Mouse (Mus musculus): ENCODE results near the gene Slc35c2. TPM values are rescaled to one million over a fixed set of nuclear protein-coding genes. Genes with fewer than 3 reads are reported as not detected.

The Slc35c2 gene
- polyA plus RNA-seq, 1 experiment from 2014 or later: 73.4 TPM

- H3K9ac ChIP-seq (ENCODE audit: low read depth, low read length): no peak overlapping the region
- H3K36me3 ChIP-seq (ENCODE audit: control insufficient read depth, insufficient read depth, low read length): peaks cover 20% of the 10 kb centered on the region
- H3K4me3 ChIP-seq (ENCODE audit: low read length): no peak overlapping the region
- H3K4me1 ChIP-seq (ENCODE audit: control insufficient read depth, insufficient read depth, low read depth, low read length): peaks cover 5% of the 10 kb centered on the region; the same call in 1 of the 2 replicates
- 88% methylated on average over 6 of the region's 6 CpGs for WGBS
- no peak for ATAC-seq
- H3K4me2 ChIP-seq (ENCODE audit: low read length): no peak overlapping the region
- no peaks in the 10 kb centered on the region for H3K27me3 ChIP-seq (replicated peaks; ENCODE audit: control insufficient read depth, insufficient read depth, low read length)
- H3K27ac ChIP-seq (ENCODE audit: low read depth, low read length): no peak overlapping the region
- H3K9me3 ChIP-seq (ENCODE audit: control insufficient read depth, low read length): no peaks in the 10 kb centered on the region
Measured at GRCm38 (mm10) chr2:165303354-165304012, 15.8 kb upstream of the Slc35c2 start.

DNA sequence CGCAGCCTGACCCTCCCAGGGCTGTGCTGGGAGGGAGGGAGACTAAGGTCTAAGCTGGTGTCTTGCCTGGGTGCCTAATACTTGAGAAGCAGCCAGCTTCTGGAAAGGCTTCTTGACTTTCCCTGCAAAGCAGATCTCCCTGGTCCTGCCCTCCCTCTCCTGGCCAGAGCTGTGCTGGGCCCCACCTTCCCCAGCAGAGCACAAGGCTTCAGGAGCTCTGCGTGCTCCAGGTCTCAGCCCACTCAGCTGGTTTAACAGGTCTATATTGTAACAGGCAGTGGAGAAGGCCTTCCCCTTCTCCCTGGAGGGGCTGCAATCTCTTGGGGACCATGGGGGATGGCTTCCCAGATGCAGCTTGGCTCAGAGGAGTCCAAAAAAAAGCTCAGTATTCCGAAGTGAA lies 13.7 kb upstream of the Slc35c2 start:
- Histone ChIP-seq H3K4me3 (ENCODE audit: low read length) (no peak overlapping the region), H3K4me2 (ENCODE audit: low read length) (no peak overlapping the region), H3K9me3 (ENCODE audit: control insufficient read depth, low read length) (no peaks in the 10 kb centered on the region), H3K27me3 (replicated peaks; ENCODE audit: control insufficient read depth, insufficient read depth, low read length) (no peaks in the 10 kb centered on the region), H3K9ac (ENCODE audit: low read depth, low read length) (no peak overlapping the region), H3K36me3 (ENCODE audit: control insufficient read depth, insufficient read depth, low read length) (peaks cover 34% of the 10 kb centered on the region), H3K4me1 (ENCODE audit: control insufficient read depth, insufficient read depth, low read depth, low read length) (peaks cover 5% of the 10 kb centered on the region; the same call in 1 of the 2 replicates), H3K27ac (ENCODE audit: low read depth, low read length) (peak overlapping the region; percentile 54; the same call in 1 of the 2 replicates)
- no peak for ATAC-seq
- WGBS: 50% methylated on average over 3 of the region's 3 CpGs

DNA sequence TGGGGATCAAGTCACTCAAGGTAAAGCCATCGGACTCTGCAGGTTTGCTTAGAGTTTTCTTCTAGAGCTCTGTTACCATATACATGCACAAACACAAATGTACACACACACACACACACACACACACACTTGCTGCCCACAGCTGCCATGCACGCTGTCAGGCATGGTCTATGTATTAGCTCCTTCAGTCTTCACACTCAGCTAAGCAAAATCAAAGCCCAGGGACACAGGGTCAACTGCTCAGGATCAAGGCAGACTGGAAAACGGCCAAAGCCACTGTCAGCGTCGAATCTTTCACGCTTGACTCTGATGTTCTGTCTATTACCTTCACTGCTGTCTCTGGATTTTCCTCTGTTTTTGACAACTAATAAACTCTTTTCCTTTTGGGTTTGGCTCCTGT lies 13.2 kb upstream of the Slc35c2 start:
- no peaks in the 10 kb centered on the region for H3K27me3 ChIP-seq (replicated peaks; ENCODE audit: control insufficient read depth, insufficient read depth, low read length)
- 56% methylated on average over 6 of the region's 6 CpGs for WGBS
- H3K9ac ChIP-seq (ENCODE audit: low read depth, low read length): no peak overlapping the region
- H3K9me3 ChIP-seq (ENCODE audit: control insufficient read depth, low read length): no peaks in the 10 kb centered on the region
- no peak overlapping the region for H3K4me2 ChIP-seq (ENCODE audit: low read length)
- no peak for ATAC-seq
- H3K27ac ChIP-seq (ENCODE audit: low read depth, low read length): peak overlapping the region; percentile 54; the same call in 1 of the 2 replicates
- no peak overlapping the region for H3K4me3 ChIP-seq (ENCODE audit: low read length)
- H3K4me1 ChIP-seq (ENCODE audit: control insufficient read depth, insufficient read depth, low read depth, low read length): peaks cover 5% of the 10 kb centered on the region; the same call in 1 of the 2 replicates
- H3K36me3 ChIP-seq (ENCODE audit: control insufficient read depth, insufficient read depth, low read length): peaks cover 38% of the 10 kb centered on the region

- 67% methylated on average over 8 of the region's 8 CpGs for WGBS
- Histone ChIP-seq H3K27me3 (replicated peaks; ENCODE audit: control insufficient read depth, insufficient read depth, low read length) (no peaks in the 10 kb centered on the region), H3K9me3 (ENCODE audit: control insufficient read depth, low read length) (no peaks in the 10 kb centered on the region), H3K27ac (ENCODE audit: low read depth, low read length) (peak overlapping the region; percentile 71), H3K9ac (ENCODE audit: low read depth, low read length) (no peak overlapping the region), H3K4me2 (ENCODE audit: low read length) (no peak overlapping the region), H3K4me3 (ENCODE audit: low read length) (no peak overlapping the region), H3K36me3 (ENCODE audit: control insufficient read depth, insufficient read depth, low read length) (peaks cover 39% of the 10 kb centered on the region), H3K4me1 (ENCODE audit: control insufficient read depth, insufficient read depth, low read depth, low read length) (peaks cover 5% of the 10 kb centered on the region; the same call in 1 of the 2 replicates)
- ATAC-seq: peak; percentile 60; the same call in 1 of the 2 replicates
Measured at GRCm38 (mm10) chr2:165300424-165300823, 12.8 kb upstream of the Slc35c2 start.

GRCm38 (mm10) chr2:165297429-165297828 lies 9.8 kb upstream of the Slc35c2 start:
- WGBS: 91% methylated on average over 11 of the region's 11 CpGs
- Histone ChIP-seq H3K4me3 (ENCODE audit: low read length) (no peak overlapping the region), H3K27ac (ENCODE audit: low read depth, low read length) (no peak overlapping the region), H3K4me2 (ENCODE audit: low read length) (no peak overlapping the region), H3K27me3 (replicated peaks; ENCODE audit: control insufficient read depth, insufficient read depth, low read length) (no peaks in the 10 kb centered on the region), H3K4me1 (ENCODE audit: control insufficient read depth, insufficient read depth, low read depth, low read length) (peaks cover 5% of the 10 kb centered on the region; the same call in 1 of the 2 replicates), H3K9me3 (ENCODE audit: control insufficient read depth, low read length) (no peaks in the 10 kb centered on the region), H3K36me3 (ENCODE audit: control insufficient read depth, insufficient read depth, low read length) (peaks cover 45% of the 10 kb centered on the region), H3K9ac (ENCODE audit: low read depth, low read length) (no peak overlapping the region)
- no peak for ATAC-seq

DNA sequence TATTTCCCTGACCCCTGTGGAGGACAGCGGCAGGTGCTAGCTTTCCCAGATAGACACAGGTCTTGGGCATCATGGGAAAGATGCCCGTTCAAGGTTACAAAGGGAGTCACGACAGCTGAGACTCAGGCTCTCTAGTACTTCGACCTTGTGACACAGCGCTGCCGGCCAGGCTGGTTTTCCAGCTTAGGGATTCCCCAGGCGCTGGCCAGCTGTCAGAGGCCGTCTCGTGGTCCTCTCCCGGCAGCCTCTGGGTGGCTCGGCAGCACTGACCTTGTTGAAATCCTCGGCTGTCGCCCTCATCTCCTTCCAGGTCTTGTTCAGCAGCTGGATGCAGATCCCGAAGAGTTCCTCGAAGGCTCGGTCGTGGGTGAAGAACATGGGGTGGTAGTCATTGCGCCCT lies 8.9 kb upstream of the Slc35c2 start:
- 86% methylated on average over 18 of the region's 18 CpGs for WGBS
- ATAC-seq: no peak
- H3K9ac ChIP-seq (ENCODE audit: low read depth, low read length): no peak overlapping the region

GRCm38 (mm10) chr2:165288315-165289031 lies 804 bp upstream of the Slc35c2 start:
- H3K4me3 ChIP-seq (ENCODE audit: low read length): peak overlapping the region; percentile 74
- H3K4me2 ChIP-seq (ENCODE audit: low read length): peak overlapping the region; percentile 88
- H3K9ac ChIP-seq (ENCODE audit: low read depth, low read length): peak overlapping the region; percentile 77
- H3K4me1 ChIP-seq (ENCODE audit: control insufficient read depth, insufficient read depth, low read depth, low read length): peaks cover 36% of the 10 kb centered on the region
- peak overlapping the region; percentile 87 for H3K27ac ChIP-seq (ENCODE audit: low read depth, low read length)
- 35% methylated on average over 18 of the region's 18 CpGs for WGBS
- no peaks in the 10 kb centered on the region for H3K9me3 ChIP-seq (ENCODE audit: control insufficient read depth, low read length)
- H3K36me3 ChIP-seq (ENCODE audit: control insufficient read depth, insufficient read depth, low read length): peaks cover 21% of the 10 kb centered on the region
- peak; percentile 90 for ATAC-seq
- no peaks in the 10 kb centered on the region for H3K27me3 ChIP-seq (replicated peaks; ENCODE audit: control insufficient read depth, insufficient read depth, low read length)

More for the DNA sequence above, 8.9 kb upstream of the Slc35c2 start:
- Histone ChIP-seq H3K27me3 (replicated peaks; ENCODE audit: control insufficient read depth, insufficient read depth, low read length) (no peaks in the 10 kb centered on the region), H3K4me3 (ENCODE audit: low read length) (no peak overlapping the region), H3K36me3 (ENCODE audit: control insufficient read depth, insufficient read depth, low read length) (peaks cover 48% of the 10 kb centered on the region), H3K27ac (ENCODE audit: low read depth, low read length) (no peak overlapping the region), H3K9me3 (ENCODE audit: control insufficient read depth, low read length) (no peaks in the 10 kb centered on the region), H3K4me1 (ENCODE audit: control insufficient read depth, insufficient read depth, low read depth, low read length) (peaks cover 5% of the 10 kb centered on the region; the same call in 1 of the 2 replicates), H3K4me2 (ENCODE audit: low read length) (no peak overlapping the region)

GRCm38 (mm10) chr2:165286361-165287201 lies 1.1 kb downstream of the Slc35c2 start:
- Histone ChIP-seq H3K27ac (ENCODE audit: low read depth, low read length) (no peak overlapping the region; the same call in 1 of the 2 replicates), H3K4me2 (ENCODE audit: low read length) (peak overlapping the region; percentile 88), H3K4me1 (ENCODE audit: control insufficient read depth, insufficient read depth, low read depth, low read length) (peaks cover 38% of the 10 kb centered on the region), H3K9me3 (ENCODE audit: control insufficient read depth, low read length) (no peaks in the 10 kb centered on the region), H3K4me3 (ENCODE audit: low read length) (peak overlapping the region; percentile 74), H3K27me3 (replicated peaks; ENCODE audit: control insufficient read depth, insufficient read depth, low read length) (no peaks in the 10 kb centered on the region), H3K9ac (ENCODE audit: low read depth, low read length) (peak overlapping the region; percentile 77), H3K36me3 (ENCODE audit: control insufficient read depth, insufficient read depth, low read length) (peaks cover 13% of the 10 kb centered on the region)
- WGBS: 74% methylated on average over 18 of the region's 18 CpGs
- no peak for ATAC-seq
